Mouse (Mus musculus) CH12.LX (cell line): ENCODE results near the gene Dscaml1.

Experiments used
- CHD1 ChIP-seq: IDR thresholded peaks from 2 replicates; pipeline ENCODE4 v1.6.1; 2012; ENCODE audit warnings: low read depth, low read length, improper control_type of control experiment, inconsistent platforms
- CTCF ChIP-seq, 2 experiments: IDR thresholded peaks in 1 of 2; conservative IDR thresholded peaks in 1 of 2; 2 replicates each; pipeline ENCODE4 v1.5.1; 2011 to 2012; ENCODE audit warnings: low read depth in 2 of 2, low read length in 2 of 2, improper control_type of control experiment in 1 of 2, inconsistent platforms in 1 of 2, mild to moderate bottlenecking in 1 of 2, moderate library complexity in 1 of 2
- E2F4 ChIP-seq: IDR thresholded peaks from 2 replicates; pipeline ENCODE4 v1.6.1; 2011; ENCODE audit warnings: low read depth, low read length, improper control_type of control experiment; ENCODE audit not compliant: insufficient replicate concordance
- EP300 ChIP-seq: IDR thresholded peaks from 2 replicates; pipeline ENCODE4 v1.6.1; 2011; ENCODE audit warnings: low read length, improper control_type of control experiment
- POLR2A ChIP-seq: IDR thresholded peaks from 2 replicates; pipeline ENCODE4 v1.6.1; 2011; ENCODE audit warnings: low read depth, mild to moderate bottlenecking, improper control_type of control experiment, low read length
- TCF12 ChIP-seq: IDR thresholded peaks from 2 replicates; pipeline ENCODE4 v1.6.1; 2014; ENCODE audit warnings: low read depth, mild to moderate bottlenecking, inconsistent platforms, low read length, improper control_type of control experiment
- USF1 ChIP-seq: IDR thresholded peaks from 2 replicates; pipeline ENCODE4 v1.6.1; 2014; ENCODE audit warnings: low read depth, mild to moderate bottlenecking, inconsistent platforms, low read length, improper control_type of control experiment

DNA sequence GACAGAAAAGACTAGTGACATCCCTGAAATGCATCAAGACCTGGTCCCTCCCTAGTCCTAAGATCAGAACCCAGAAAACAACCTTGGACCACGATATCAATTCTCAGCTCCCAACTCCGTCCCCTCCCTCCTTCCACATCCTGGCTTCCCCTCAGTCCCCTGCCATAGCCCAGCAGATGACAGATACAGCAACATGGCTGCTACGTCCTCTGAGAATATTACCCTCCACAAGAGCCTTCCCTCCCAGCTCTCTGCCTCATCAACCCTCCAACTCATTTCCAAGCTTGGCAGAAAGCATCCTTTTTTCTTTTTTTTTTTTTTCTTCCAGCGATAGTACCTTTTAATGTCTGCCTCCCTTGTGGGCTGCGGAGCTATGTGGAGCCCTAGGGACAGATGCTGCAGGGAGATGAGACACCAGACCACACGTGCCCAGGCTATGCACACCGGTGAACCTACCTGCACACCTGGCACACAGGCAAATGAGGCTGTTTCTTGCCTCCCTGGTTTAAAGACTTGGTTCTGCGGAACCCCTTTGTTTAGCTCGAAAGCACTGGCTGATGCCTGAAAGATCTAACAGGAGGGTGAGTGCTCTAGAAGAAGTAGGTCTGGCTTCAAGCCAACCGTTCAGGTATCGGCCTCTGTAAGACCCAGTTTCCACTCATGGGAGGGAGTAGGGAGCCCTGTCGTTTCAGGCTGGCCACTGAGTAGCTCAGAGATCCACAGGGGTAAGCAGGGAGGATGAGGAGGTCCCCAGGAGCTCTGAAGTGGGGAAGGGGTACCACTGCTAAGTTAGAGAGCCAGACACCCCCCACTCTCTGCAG lies 357.0 kb downstream of the Dscaml1 start:
- TF ChIP-seq EP300 (no peak), POLR2A (no peak), CHD1 (no peak), E2F4 (no peak), USF1 (no peak), CTCF (conservative IDR thresholded peaks at IDR 0.05 in 1 of 2, IDR thresholded peaks at IDR 0.05 in 1 of 2; ENCODE audit: low read depth in 2 of 2, low read length in 2 of 2) (no peak), TCF12 (no peak)
